Mouse (Mus musculus): ENCODE results near the gene Gm49027. TPM values are rescaled to one million over a fixed set of nuclear protein-coding genes. Genes with fewer than 3 reads are reported as not detected.
"Not testable (repeated sequence)": the region's sequence is repeated elsewhere in the genome, so short reads cannot be mapped to it uniquely, and the experiment has no call there.

Gm49027 gene
- not detected for total RNA-seq (2022)

DNA sequence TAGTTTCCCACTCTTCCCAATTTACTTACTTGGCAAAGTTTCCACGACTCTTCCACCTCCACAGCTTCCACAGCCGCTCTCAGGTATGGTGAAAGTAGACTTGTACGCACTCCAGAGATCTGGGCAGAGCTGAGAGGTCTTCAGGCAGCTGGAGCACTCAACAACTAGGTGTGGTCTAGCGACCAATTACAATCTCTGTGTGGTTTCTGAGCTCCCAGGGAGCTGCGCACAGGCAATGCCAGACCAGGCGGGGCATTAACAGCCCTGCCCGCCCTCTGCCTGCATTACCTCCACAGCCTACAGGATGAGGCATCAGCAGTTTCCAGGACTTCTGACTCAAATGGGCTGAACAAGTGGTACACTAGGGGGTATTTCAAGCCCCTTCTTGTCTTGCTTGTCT lies at the start of gene Gm49027:
Gm49027 (minus strand) TSS at position 208 of the 400 bp plus-strand sequence.
- DNase-seq (ENCODE audit: low spot score in 2 of 2): peak in 1 of 2 experiments; percentile 1

- no peak for DNase-seq (ENCODE audit: low spot score in 2 of 2)
Observed at GRCm38 (mm10) chr5:123573362-123573761, 48.1 kb upstream of the Gm49027 start.

- peak; percentile 96 to 99 for DNase-seq (ENCODE audit: low spot score in 2 of 2)
Observed at GRCm38 (mm10) chr5:123572357-123573186, 47.3 kb upstream of the Gm49027 start, which contains the start of gene Vps33a. Gene Vps33a (minus strand): TSS chr5:123573038.

DNA sequence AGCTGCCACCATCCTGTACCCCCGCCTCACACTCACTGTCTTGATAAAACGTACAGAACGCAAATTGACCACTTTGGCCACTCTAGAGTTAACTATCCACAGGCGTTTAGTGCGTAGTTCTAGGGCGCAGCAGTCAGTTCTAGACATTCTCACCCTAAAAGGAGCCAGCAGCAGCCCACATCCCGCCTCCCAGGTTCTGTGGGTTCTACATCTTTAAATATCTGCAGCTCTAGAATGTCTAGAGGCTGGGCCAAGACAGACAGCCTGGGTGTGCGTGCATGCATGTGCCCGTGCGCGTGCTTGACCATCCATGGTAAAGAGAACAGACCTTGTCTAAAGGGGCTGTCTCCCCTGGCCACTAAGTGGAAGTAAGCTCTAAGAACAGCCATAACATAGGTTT lies 35.8 kb upstream of the Gm49027 start:
- DNase-seq (ENCODE audit: low spot score in 2 of 2): no peak

DNA sequence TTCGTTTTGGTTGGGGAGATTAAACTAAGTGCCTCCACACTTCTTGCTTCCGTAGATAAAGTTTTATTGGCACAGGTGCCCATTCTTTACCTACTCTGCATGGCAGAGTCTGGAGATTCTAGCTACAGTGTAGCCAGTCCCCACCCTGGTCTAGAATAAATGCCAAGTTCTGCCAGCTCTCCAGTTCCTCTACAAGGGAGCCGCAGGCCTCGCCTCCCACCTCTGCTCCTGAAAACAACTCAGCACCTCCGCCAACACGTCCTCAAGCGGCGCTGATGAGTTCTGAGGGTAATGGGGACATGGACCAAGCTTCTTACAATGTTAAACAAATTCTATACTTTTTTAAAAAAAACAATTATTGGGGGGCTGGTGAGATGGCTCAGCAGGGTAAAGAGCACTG lies 34.3 kb upstream of the Gm49027 start:
- no peak for DNase-seq (ENCODE audit: low spot score in 2 of 2)

DNA sequence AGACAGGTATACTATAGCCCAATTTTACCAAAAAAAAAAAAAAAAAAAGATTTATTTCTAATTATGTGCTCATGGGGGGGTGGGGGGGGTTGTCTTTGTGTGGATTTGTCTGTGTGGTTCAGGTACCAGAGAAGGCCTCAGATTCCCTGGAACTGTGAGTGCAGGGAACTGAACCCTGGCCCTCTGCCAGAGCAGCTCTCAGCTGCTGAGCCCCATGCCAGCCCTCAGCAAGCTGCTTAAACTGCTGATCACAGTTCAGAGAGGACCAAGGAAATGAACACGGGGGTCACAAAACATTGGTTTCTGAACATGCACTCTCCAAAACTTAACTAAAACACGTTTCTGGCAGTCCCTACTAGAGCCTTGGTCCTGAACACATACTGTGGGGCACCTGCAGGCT lies 31.2 kb upstream of the Gm49027 start:
- peak; percentile 42 to 53 for DNase-seq (ENCODE audit: low spot score in 2 of 2)

- DNase-seq (ENCODE audit: low spot score in 2 of 2): no peak
Observed at GRCm38 (mm10) chr5:123555693-123556092, 30.4 kb upstream of the Gm49027 start.

GRCm38 (mm10) chr5:123533801-123534200 lies 8.5 kb upstream of the Gm49027 start:
- DNase-seq (ENCODE audit: low spot score in 2 of 2): peak in 1 of 2 experiments; percentile 0

- DNase-seq (ENCODE audit: low spot score in 2 of 2): peak in 1 of 2 experiments; percentile 1
Observed at GRCm38 (mm10) chr5:123530056-123530455, 4.8 kb upstream of the Gm49027 start.

GRCm38 (mm10) chr5:123528641-123529040 lies 3.4 kb upstream of the Gm49027 start:
- DNase-seq (ENCODE audit: low spot score in 2 of 2): peak in 1 of 2 experiments; percentile 0

DNA sequence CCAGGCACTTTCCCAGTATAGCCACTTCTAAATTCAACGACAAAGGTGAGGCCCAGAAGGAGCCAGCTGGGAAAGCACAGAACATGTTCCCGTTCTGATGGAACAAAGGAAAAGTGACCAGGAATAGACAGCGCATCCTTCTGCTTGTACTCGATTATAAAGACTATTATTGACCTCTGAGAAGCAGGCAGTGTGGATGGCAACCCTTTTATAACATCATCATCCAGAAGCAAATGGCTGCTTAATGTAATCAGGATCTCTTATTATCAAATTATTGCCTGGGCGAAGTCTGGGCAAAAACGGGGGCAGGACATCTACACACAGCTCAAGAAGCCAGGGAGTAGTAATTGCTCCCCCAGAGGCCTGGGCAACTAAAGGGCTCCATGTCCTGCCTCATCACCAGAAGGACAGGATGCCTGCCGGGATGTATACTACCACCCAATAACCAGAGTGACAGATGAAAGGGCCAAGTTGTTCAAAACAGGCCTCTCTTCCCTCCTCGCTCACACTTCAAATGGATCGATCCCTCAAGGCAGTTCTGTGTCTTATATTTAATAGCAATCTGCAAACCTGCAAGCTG lies 718 bp upstream of the Gm49027 start:
- peak in 1 of 2 experiments; percentile 1 for DNase-seq (ENCODE audit: low spot score in 2 of 2)

DNA sequence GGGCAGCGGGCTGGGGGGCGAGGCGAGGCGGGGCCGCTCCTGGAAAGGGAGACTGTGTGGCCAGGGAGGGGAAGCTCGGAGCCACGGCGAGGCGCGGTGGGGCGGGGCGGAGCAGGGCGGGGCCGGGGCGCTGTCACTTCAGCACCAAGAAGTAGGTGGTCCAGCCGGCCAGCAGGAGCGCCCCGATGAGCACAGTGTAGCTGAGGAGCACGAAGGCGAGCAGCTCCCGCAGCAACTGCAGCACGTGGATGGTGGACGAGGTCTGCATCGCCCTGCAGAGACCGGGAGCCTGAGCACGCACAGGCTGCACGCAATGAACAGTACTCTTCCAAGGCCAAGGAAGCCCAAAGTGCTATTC lies 916 bp downstream of the Gm49027 start:
- DNase-seq (ENCODE audit: low spot score in 2 of 2): no peak

DNA sequence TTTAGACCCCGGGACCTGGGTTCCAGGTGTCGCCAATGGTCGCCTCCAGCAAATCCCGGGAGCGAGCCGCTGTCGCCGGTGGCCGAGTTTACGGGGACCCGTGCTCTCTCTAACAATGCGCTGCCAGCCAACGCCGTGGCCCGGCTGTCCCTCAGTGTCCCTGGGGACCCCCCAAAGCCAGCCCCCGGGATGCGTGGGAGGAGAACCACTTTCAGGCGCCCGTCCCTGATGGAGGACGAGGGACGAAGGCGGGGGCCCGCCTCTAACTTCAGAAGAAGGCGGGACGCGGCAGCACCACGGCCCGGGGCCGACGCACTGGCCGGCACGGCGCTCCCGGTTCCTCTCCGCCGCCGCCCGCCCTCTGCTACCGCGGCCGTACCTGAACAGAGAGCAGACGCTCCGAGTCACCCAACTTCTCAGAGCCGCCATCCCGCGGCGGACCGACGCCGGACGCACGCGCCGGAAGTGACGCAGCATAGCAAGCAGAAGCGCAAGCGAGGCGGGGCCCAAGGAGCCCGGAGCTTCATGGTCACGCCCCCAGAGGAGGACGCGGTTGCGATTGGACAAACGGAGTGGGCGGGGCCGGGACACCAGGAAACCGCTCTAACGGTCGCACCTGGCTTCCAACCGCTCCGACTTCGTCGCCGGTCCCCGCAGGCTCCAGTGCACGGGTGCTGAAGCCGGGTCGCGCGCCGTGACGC lies 1.4 kb downstream of the Gm49027 start, which contains the start of gene Diablo:
Diablo (minus strand) TSS at position 485 of the 701 bp plus-strand sequence.
- peak; percentile 97 for DNase-seq (ENCODE audit: low spot score in 2 of 2)

DNA sequence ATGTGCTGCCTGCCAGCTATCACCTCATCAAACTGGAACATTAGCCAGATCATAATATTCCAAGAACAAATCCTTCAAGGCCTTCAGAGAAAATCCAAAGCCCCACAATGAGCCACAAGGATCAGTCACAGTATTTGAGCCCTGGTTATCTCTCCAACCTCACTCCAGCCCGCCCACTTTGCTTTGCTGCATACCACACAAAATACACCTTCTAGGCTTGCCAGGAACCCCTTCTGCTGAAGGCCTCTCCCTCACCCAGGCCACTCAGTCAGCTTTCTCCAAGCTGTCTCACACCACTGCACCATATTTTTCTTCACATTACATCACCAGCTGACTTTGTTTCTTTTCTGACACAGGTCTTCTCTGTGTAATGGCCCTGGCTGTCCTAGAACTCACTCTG lies 3.1 kb downstream of the Gm49027 start:
- no peak for DNase-seq (ENCODE audit: low spot score in 2 of 2)

- no peak for DNase-seq (ENCODE audit: low spot score in 2 of 2)
Observed at GRCm38 (mm10) chr5:123521621-123522020, 3.7 kb downstream of the Gm49027 start.

- no peak for DNase-seq (ENCODE audit: low spot score in 2 of 2)
Observed at GRCm38 (mm10) chr5:123520666-123521065, 4.6 kb downstream of the Gm49027 start.

GRCm38 (mm10) chr5:123514871-123515270 lies 10.4 kb downstream of the Gm49027 start:
- DNase-seq (ENCODE audit: low spot score in 2 of 2): no peak

GRCm38 (mm10) chr5:123512102-123512501 lies 13.2 kb downstream of the Gm49027 start:
- no peak for DNase-seq (ENCODE audit: low spot score in 2 of 2)

DNA sequence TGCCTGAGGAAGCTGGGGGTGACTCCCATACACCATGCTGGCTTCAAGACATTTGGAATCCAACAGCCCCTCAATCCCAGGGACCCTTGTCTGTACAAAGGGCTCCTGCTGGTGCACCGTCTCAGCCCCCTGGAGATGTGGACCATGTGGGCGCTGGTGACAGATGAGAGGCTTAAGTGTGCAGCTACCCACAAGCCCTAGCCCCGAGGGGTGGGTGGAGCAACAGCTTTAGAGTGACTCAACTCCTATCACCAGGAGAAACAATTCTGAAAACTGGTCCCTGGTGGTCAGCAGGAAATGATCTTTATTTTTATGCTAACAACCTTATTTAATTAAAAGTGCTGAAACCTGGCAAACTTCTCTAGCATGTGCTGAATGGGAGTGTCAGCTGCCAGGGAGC lies 13.9 kb downstream of the Gm49027 start:
- not testable (repeated sequence) for DNase-seq (ENCODE audit: low spot score in 2 of 2)

GRCm38 (mm10) chr5:123510160-123510559 lies 15.1 kb downstream of the Gm49027 start, which contains the start of gene B3gnt4:
Gene B3gnt4 (plus strand): TSS chr5:123510460.
- DNase-seq (ENCODE audit: low spot score in 2 of 2): no peak

GRCm38 (mm10) chr5:123508921-123509320 lies 16.4 kb downstream of the Gm49027 start:
- no peak for DNase-seq (ENCODE audit: low spot score in 2 of 2)

Measured in gastrocnemius, adult 8-10 months (tissue).